Mouse (Mus musculus) heart, postnatal 0 days (tissue): ENCODE data around the gene Klhl25. TPM values are rescaled to one million over a fixed set of nuclear protein-coding genes. Genes with fewer than 3 reads are reported as not detected.
"Not testable (repeated sequence)": the region's sequence is repeated elsewhere in the genome, so short reads cannot be mapped to it uniquely, and the experiment has no call there.

Experiments used
- ATAC-seq: fragments of 200-750 bp; cut with Nextera tagmentation; 2 replicates; pipeline ENCODE4 v1.8.0; 2017; ENCODE audit warnings: low read depth, moderate number of reproducible peaks, moderate library complexity; ENCODE audit not compliant: insufficient read depth
- DNase-seq: peaks from one replicate; pipeline ENCODE4 v3.0.0-alpha.2; 2016; ENCODE audit warnings: low spot score
- H3K27ac ChIP-seq: fragments of 300-500 bp; sonication (generic); 2 replicates; pipeline ENCODE4 v1.5.1; 2014; ENCODE audit warnings: low read depth, mild to moderate bottlenecking
- H3K27me3 ChIP-seq: fragments of 300-500 bp; sonication (generic); 2 replicates; pipeline ENCODE4 v1.6.1; 2014; ENCODE audit warnings: low read length, mixed read lengths; ENCODE audit not compliant: control insufficient read depth, insufficient read depth
- H3K36me3 ChIP-seq: fragments of 300-500 bp; sonication (generic); replicated peaks from 2 replicates; pipeline ENCODE4 v1.6.1; 2014; ENCODE audit warnings: low read length, mixed read lengths; ENCODE audit not compliant: control insufficient read depth, insufficient read depth
- H3K4me1 ChIP-seq: fragments of 300-500 bp; sonication (generic); 2 replicates; pipeline ENCODE4 v1.6.1; 2014; ENCODE audit warnings: antibody characterized with exemption; ENCODE audit not compliant: control insufficient read depth, insufficient read depth
- H3K4me2 ChIP-seq: fragments of 300-500 bp; sonication (generic); 2 replicates; pipeline ENCODE4 v1.6.1; 2014; ENCODE audit warnings: low read depth, mild to moderate bottlenecking, low read length, moderate library complexity
- H3K4me3 ChIP-seq: fragments of 300-500 bp; sonication (generic); 2 replicates; pipeline ENCODE4 v1.5.1; 2014; ENCODE audit warnings: low read depth, low read length
- H3K9ac ChIP-seq: fragments of 300-500 bp; sonication (generic); replicated peaks from 2 replicates; pipeline ENCODE4 v1.6.1; 2014; ENCODE audit warnings: low read depth, low read length, mixed read lengths
- H3K9me3 ChIP-seq: fragments of 300-500 bp; sonication (generic); replicated peaks from 2 replicates; pipeline ENCODE4 v1.6.1; 2016; ENCODE audit warnings: low read length; ENCODE audit not compliant: control insufficient read depth
- CTCF ChIP-seq: IDR thresholded peaks from 2 replicates; pipeline ENCODE4 v1.5.1; 2016; ENCODE audit warnings: antibody characterized with exemption, control low read depth, low read depth
- EP300 ChIP-seq: IDR thresholded peaks from 2 replicates; pipeline ENCODE4 v1.6.1; 2016; ENCODE audit warnings: antibody characterized with exemption, low read depth
- WGBS: fragments of 180-500 bp; shearing (Covaris S2); extraction: QIAGEN DNeasy Blood & Tissue Kit; methylation state at CpG from one replicate; pipeline ENCODE4 v1.1.7; 2014; 5-methylcytosine and 5-hydroxymethylcytosine counted together
- polyA plus RNA-seq: library from polyadenylated mRNA; unstranded; fragments of >200 nt; fragmentation: Nextera tagmentation; extraction: Ambion mirVana; gene quantifications from 2 replicates; pipeline ENCODE4 v1.2.1, GENCODE M21; 2015
- total RNA-seq: library from RNA; depleted of rRNA; stranded (reverse); fragments of >200 nt; gene quantifications from 2 replicates; pipeline ENCODE4 v1.2.3, GENCODE M21; 2014; ENCODE audit warnings: low replicate concordance

The Klhl25 gene
- total and polyA plus RNA-seq, 2 experiments from 2014 or later = 5.7 to 20.7 TPM

DNA sequence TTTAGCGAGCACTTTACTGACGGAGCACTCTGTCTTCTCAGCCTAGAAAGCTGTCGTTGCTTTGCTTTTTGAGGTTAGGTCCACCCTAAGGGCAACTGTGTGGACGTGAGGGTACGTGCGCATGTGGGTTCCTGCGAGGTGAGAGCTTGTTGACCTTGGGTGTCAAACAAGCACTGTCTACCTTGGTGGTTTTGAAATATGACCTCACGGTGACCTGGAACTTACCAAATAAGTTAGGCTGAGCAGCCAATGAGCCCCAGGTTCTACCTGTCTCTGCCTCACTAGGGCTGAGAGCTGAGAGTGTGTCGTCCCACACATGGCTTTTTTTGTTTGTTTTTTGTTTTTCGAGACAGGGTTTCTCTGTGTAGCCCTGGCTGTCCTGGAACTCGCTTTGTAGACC is 8.1 kb downstream of the Klhl25 start:
- Histone ChIP-seq H3K27ac (no peak overlapping the region), H3K4me2 (no peak overlapping the region), H3K36me3 (no peaks in the 10 kb centered on the region), H3K4me1 (peaks cover 28% of the 10 kb centered on the region), H3K9me3 (no peaks in the 10 kb centered on the region), H3K9ac (no peak overlapping the region), H3K27me3 (no peaks in the 10 kb centered on the region), H3K4me3 (no peak overlapping the region)
- DNase-seq (no peak), ATAC-seq (no peak)
- no peak for TF ChIP-seq CTCF
- TF ChIP-seq EP300 = no peak
- WGBS = 88% methylated on average over 11 of the region's 11 CpGs

DNA sequence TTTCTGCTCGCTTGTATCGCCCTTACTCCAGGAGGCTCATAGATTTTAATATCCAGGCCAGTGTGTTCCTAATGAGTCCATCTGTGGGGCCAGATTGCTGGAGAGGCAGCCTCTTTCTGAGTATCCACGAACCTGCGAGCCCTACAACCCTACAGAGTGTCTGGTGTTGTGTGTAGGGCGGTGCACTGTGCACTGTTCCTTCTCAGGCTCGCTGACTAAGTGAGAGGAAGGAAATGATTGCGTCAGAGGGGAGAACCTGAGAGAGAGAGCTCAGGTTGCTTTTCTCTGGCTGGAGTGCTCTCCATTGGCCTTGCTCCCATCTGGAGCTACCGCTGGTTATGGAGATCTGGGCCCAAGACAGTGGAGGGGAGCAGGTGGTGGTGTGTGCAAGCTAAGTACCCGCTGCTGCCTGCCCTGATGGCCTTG is 11.7 kb downstream of the Klhl25 start:
- peaks cover 22% of the 10 kb centered on the region for H3K4me1 ChIP-seq
- no peak overlapping the region for H3K4me3 ChIP-seq
- no peak for ATAC-seq
- H3K4me2 ChIP-seq = no peak overlapping the region
- no peaks in the 10 kb centered on the region for H3K27me3 ChIP-seq
- DNase-seq = no peak
- no peaks in the 10 kb centered on the region for H3K9me3 ChIP-seq
- TF ChIP-seq EP300 = no peak
- no peak for TF ChIP-seq CTCF
- WGBS = 80% methylated on average over 9 of the region's 9 CpGs
- peaks cover 7% of the 10 kb centered on the region; the same call in 1 of the 2 replicates for H3K36me3 ChIP-seq
- H3K27ac ChIP-seq = no peak overlapping the region
- no peak overlapping the region for H3K9ac ChIP-seq

DNA sequence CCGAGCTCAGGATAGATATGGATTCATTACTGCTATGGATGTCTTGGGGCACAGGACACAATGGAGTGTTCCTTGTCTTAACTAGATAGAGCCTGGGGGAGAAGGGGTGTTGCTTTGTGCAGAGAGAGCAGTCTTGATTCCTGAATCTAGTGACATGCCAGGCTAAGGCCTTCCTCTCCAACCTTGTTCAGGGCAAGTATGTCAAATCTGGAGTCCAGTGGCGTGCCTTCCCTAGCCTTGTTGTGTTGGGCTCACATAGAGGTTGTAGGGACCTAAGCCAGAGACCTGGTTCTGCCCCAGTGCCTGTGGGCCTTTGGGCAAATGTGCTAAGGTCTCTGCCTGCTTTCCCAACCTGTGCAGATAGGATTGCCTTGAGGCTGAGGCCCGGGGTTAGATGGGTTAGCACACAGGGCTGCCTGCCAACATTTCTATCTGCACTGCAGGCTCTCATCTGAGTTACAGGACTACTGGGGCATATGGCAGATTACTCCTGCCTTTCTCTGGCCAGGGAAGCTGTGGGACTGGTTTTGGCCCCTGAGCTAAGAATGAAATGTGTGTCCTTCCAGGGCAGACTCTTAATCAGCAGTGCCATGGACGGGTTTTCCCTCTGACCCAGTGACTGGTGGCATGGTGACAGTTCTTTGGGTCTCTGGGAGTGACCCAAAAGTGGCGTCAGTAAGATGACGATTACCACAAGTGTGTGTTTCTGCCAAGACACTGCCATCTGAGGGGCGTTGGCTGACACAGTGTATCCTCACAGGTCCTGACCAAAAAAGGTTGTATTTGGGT is 13.7 kb downstream of the Klhl25 start:
- not testable (repeated sequence) for H3K4me3 ChIP-seq, DNase-seq, H3K4me2 ChIP-seq, H3K27me3 ChIP-seq, H3K9ac ChIP-seq, H3K9me3 ChIP-seq
- 60% methylated on average over 5 of the region's 7 CpGs for WGBS
- peak overlapping the region; percentile 67 for H3K27ac ChIP-seq
- ATAC-seq = peak; percentile 85
- peaks cover 11% of the 10 kb centered on the region; the same call in 1 of the 2 replicates for H3K4me1 ChIP-seq
- H3K36me3 ChIP-seq = peaks cover 27% of the 10 kb centered on the region

DNA sequence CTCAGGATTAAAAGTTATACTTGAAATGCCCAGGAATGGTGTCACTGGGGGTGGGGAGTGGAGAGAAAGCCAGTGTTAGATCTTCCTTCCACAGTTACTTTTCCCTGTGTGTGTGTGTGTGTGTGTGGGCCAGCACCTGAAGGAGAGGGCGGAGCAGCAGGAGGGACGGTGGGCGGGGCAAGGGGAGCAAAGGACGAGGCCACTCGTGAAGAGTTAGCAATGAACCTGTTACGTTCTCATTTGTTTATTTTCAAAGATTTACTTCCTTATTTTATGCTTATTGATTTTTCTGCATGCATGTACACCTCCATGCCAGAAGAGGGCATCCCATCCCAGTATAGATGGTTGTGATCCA is 14.3 kb downstream of the Klhl25 start:
- Histone ChIP-seq H3K36me3 (peaks cover 33% of the 10 kb centered on the region), H3K4me1 (peaks cover 11% of the 10 kb centered on the region; the same call in 1 of the 2 replicates), H3K27ac (peak overlapping the region; percentile 67)
- H3K9me3 ChIP-seq, H3K4me2 ChIP-seq, ATAC-seq, DNase-seq, H3K27me3 ChIP-seq, H3K9ac ChIP-seq, H3K4me3 ChIP-seq: not testable (repeated sequence)
- WGBS = 81% methylated on average over 6 of the region's 6 CpGs

DNA sequence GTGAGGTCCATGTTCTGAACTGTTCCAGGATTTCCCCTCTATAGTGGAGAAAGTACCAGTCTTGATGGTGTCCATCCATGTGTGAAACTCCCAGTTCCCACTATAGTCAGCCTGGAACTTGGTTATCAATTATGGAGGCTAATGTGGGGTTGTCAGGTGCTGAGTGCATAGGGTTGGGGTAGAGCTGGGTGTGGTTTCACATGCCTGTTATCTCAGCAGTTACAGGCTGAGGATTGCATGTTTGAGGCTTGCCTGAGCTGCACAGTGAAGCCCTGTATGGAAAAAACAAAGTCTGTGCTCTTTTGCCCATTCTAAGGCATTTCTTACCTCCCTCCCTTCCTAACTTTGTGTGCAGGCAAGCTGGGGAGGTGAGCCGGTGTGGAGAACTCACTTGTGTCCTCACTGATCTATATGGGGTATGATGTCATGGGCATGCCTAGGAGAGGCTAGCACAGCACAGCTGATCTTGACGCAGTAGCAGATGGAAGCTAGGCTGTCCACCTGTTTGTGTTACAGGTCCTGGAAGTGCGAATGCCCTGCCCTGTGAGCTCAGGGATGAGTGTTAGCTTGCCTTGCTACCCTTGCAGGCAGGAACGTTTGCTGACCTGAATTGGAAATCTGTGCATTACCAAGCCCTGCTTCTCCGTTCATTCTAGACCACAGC is 15.3 kb downstream of the Klhl25 start:
- H3K9ac ChIP-seq, H3K27ac ChIP-seq, H3K9me3 ChIP-seq, H3K4me2 ChIP-seq, ATAC-seq, DNase-seq, H3K27me3 ChIP-seq, H3K4me3 ChIP-seq: not testable (repeated sequence)
- H3K4me1 ChIP-seq = peaks cover 11% of the 10 kb centered on the region; the same call in 1 of the 2 replicates
- 73% methylated on average over 5 of the region's 5 CpGs for WGBS
- peaks cover 35% of the 10 kb centered on the region for H3K36me3 ChIP-seq

DNA sequence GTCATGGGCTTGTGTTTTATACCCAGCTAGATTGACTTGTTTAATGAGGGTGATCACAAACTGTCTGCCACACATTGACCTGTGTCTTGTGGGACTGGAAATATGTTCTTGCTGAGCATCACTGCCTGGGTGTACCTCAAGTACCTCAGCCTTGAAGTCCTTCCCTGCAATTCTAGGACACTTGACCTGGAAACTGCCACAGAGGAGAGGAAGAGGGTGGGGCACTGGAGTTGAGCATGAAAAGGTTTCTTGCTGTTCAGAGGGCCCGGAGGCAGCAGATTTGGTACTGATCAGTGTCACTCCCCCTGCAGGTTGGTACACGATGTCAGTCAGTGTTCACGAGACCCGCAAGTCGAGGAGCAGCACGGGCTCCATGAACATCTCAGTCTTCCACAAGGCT is 16.9 kb downstream of the Klhl25 start:
- no peak for DNase-seq
- no peak for ATAC-seq
- Histone ChIP-seq H3K9me3 (no peaks in the 10 kb centered on the region), H3K27me3 (no peaks in the 10 kb centered on the region), H3K36me3 (peaks cover 42% of the 10 kb centered on the region), H3K27ac (no peak overlapping the region), H3K4me3 (no peak overlapping the region), H3K4me2 (no peak overlapping the region), H3K9ac (no peak overlapping the region), H3K4me1 (peaks cover 11% of the 10 kb centered on the region; the same call in 1 of the 2 replicates)
- no peak for TF ChIP-seq CTCF
- TF ChIP-seq EP300 = no peak
- over 99% methylated on average over 6 of the region's 6 CpGs for WGBS
